Mouse (Mus musculus): ENCODE results near the gene Aaed1.

- TF ChIP-seq MYOD1 (IDR thresholded peaks at IDR 0.05; ENCODE audit: control insufficient read depth, insufficient read length, low read depth) (no peak), CTCF (IDR thresholded peaks at IDR 0.05; ENCODE audit: control insufficient read depth, insufficient read depth, insufficient read length) (no peak)
These were observed 20.6 kb upstream of the Aaed1 start for GRCm38 (mm10) chr13:64333102-64333501.

All from C2C12 (cell line).